26 mouse cellular contexts compared by ENCODE assay signal in the genomic region with DNA sequence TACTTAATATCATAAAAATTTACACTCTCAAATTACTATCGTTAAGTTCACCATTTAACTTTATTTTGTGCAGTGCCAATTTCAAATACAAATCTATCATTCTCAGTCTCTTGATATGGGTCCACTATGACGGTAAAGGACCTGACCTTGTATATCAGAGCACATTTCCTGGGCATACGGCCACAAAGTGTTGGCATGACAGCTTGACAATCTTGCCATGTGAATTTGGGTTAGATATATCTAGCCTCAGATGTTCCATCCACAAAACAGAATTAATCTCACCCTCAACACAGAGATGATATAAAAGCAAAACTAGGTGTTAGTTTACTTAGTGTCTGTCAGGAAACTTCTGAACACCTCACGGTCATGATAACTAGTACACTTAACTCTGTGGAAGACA.
DNase-seq lines count a peak whose midpoint lies in the region; ATAC-seq and TF ChIP-seq lines count a peak whose summit lies in the region.
"Had no signal": no experiment of that assay in that cellular context is flagged by ENCODE, and none has a peak within 500 bp of the region (broad histone marks: within the 10 kb centered on the region; RNA-seq: fewer than 3 reads in every experiment).

No protein-coding gene starts in this region.

- H3K27ac ChIP-seq in midbrain, embryonic 11.5 days (ENCODE audit: low read depth, low read length): no peak overlapping the region
- no peak overlapping the region for H3K27ac ChIP-seq in midbrain, postnatal 0 days (ENCODE audit: low read depth, low read length)
- H3K27ac ChIP-seq in hindbrain, postnatal 0 days: no peak overlapping the region
- H3K27ac ChIP-seq: embryonic facial prominence, embryonic 10.5 days; embryonic facial prominence, embryonic 15.5 days; forebrain, embryonic 12.5 days; hindbrain, embryonic 13.5 days; limb, embryonic 10.5 days; limb, embryonic 15.5 days; liver, embryonic 13.5 days; midbrain, embryonic 13.5 days; stomach, embryonic 15.5 days had no signal

- ATAC-seq in midbrain, embryonic 11.5 days (ENCODE audit: low FRiP score): no peak
- ATAC-seq in midbrain, postnatal 0 days (ENCODE audit: low FRiP score): no peak
- no peak for ATAC-seq in hindbrain, postnatal 0 days
- ATAC-seq: CD4-positive, CD25-positive, alpha-beta regulatory T cell, adult 4 months; intestine, postnatal 0 days; lung, postnatal 0 days; midbrain, embryonic 13.5 days had no signal

- H3K36me3 ChIP-seq in midbrain, embryonic 11.5 days (ENCODE audit: control insufficient read depth, insufficient read depth, low read length): no peaks in the 10 kb centered on the region
- no peaks in the 10 kb centered on the region for H3K36me3 ChIP-seq in midbrain, postnatal 0 days (ENCODE audit: insufficient read depth, low read length)
- H3K36me3 ChIP-seq in hindbrain, postnatal 0 days (ENCODE audit: insufficient read depth, low read length): no peaks in the 10 kb centered on the region
- H3K36me3 ChIP-seq: embryonic facial prominence, embryonic 10.5 days; embryonic facial prominence, embryonic 15.5 days; forebrain, embryonic 12.5 days; hindbrain, embryonic 13.5 days; limb, embryonic 10.5 days; limb, embryonic 15.5 days; liver, embryonic 13.5 days; midbrain, embryonic 13.5 days; stomach, embryonic 15.5 days had no signal

- no peaks in the 10 kb centered on the region for H3K9me3 ChIP-seq in midbrain, embryonic 11.5 days (ENCODE audit: control insufficient read depth, low read length)
- no peaks in the 10 kb centered on the region for H3K9me3 ChIP-seq in midbrain, postnatal 0 days (ENCODE audit: low read length)
- H3K9me3 ChIP-seq in hindbrain, postnatal 0 days (ENCODE audit: low read length): no peaks in the 10 kb centered on the region
- H3K9me3 ChIP-seq: embryonic facial prominence, embryonic 10.5 days; embryonic facial prominence, embryonic 15.5 days; forebrain, embryonic 12.5 days; hindbrain, embryonic 13.5 days; limb, embryonic 10.5 days; limb, embryonic 15.5 days; liver, embryonic 13.5 days; midbrain, embryonic 13.5 days; stomach, embryonic 15.5 days had no signal

- H3K27me3 ChIP-seq in midbrain, embryonic 11.5 days (ENCODE audit: control insufficient read depth, insufficient read depth, low read length): no peaks in the 10 kb centered on the region
- peaks cover 3% of the 10 kb centered on the region; the same call in 1 of the 2 replicates for H3K27me3 ChIP-seq in midbrain, postnatal 0 days (ENCODE audit: insufficient read depth, low read length)
- no peaks in the 10 kb centered on the region for H3K27me3 ChIP-seq in hindbrain, postnatal 0 days (ENCODE audit: insufficient read depth, low read length)
- H3K27me3 ChIP-seq: embryonic facial prominence, embryonic 15.5 days; forebrain, embryonic 12.5 days; hindbrain, embryonic 13.5 days; limb, embryonic 15.5 days; liver, embryonic 13.5 days; megakaryocyte, embryonic 14.5 days; midbrain, embryonic 13.5 days; stomach, embryonic 15.5 days had no signal

- 94% methylated on average over 4 of the region's 4 CpGs for WGBS in midbrain, embryonic 11.5 days
- 95% methylated on average over 4 of the region's 4 CpGs for WGBS in midbrain, postnatal 0 days
- 91% methylated on average over 4 of the region's 4 CpGs for WGBS in hindbrain, postnatal 0 days

- H3K9ac ChIP-seq in midbrain, embryonic 11.5 days (ENCODE audit: low read length): no peak overlapping the region
- no peak overlapping the region for H3K9ac ChIP-seq in midbrain, postnatal 0 days (replicated peaks; ENCODE audit: low read length, poor library complexity, severe bottlenecking)
- no peak overlapping the region for H3K9ac ChIP-seq in hindbrain, postnatal 0 days (replicated peaks; ENCODE audit: low read length)
- H3K9ac ChIP-seq: embryonic facial prominence, embryonic 15.5 days; forebrain, embryonic 12.5 days; hindbrain, embryonic 13.5 days; limb, embryonic 15.5 days; liver, embryonic 13.5 days; midbrain, embryonic 13.5 days; stomach, embryonic 15.5 days had no signal

- peak; percentile 66 to 73 for DNase-seq in cerebellum, postnatal 10 days
- no peak for DNase-seq in cerebellum, adult 11-12 months
- DNase-seq in gastrocnemius, postnatal 10 days: peak; percentile 9
- DNase-seq in gastrocnemius, adult 8-10 months (ENCODE audit: low spot score in 2 of 2): no peak
- DNase-seq in midbrain, embryonic 11.5 days (ENCODE audit: low spot score, missing footprints): peak; percentile 56
- no peak for DNase-seq in midbrain, postnatal 0 days (ENCODE audit: low spot score)
- peak; percentile 49 for DNase-seq in heart, postnatal 4 days
- DNase-seq in hindbrain, postnatal 0 days (ENCODE audit: low spot score): no peak
- DNase-seq: kidney, adult 9 months; kidney, postnatal 10 days; liver, embryonic 13.5 days; lung, adult 18-20 months; lung, postnatal 4 days; right cerebral cortex, postnatal 25 days had no signal

- H3K4me1 ChIP-seq in midbrain, embryonic 11.5 days (ENCODE audit: control insufficient read depth, insufficient read depth, low read length): peaks cover 4% of the 10 kb centered on the region; the same call in 1 of the 2 replicates
- no peaks in the 10 kb centered on the region for H3K4me1 ChIP-seq in midbrain, postnatal 0 days (ENCODE audit: insufficient read depth, low read length)
- no peaks in the 10 kb centered on the region for H3K4me1 ChIP-seq in hindbrain, postnatal 0 days (ENCODE audit: insufficient read depth, low read length)
- H3K4me1 ChIP-seq: megakaryocyte, embryonic 14.5 days; stomach, embryonic 15.5 days had no signal

- no peak overlapping the region for H3K4me2 ChIP-seq in midbrain, embryonic 11.5 days
- H3K4me2 ChIP-seq in midbrain, postnatal 0 days (ENCODE audit: low read depth, low read length, poor library complexity, severe bottlenecking): no peak overlapping the region
- no peak overlapping the region for H3K4me2 ChIP-seq in hindbrain, postnatal 0 days (ENCODE audit: low read depth, low read length)
- H3K4me2 ChIP-seq: embryonic facial prominence, embryonic 15.5 days; forebrain, embryonic 12.5 days; hindbrain, embryonic 13.5 days; limb, embryonic 15.5 days; liver, embryonic 13.5 days; midbrain, embryonic 13.5 days; stomach, embryonic 15.5 days had no signal

- TF ChIP-seq CTCF in midbrain, postnatal 0 days (IDR thresholded peaks at IDR 0.05): no peak
- TF ChIP-seq CTCF in hindbrain, postnatal 0 days (IDR thresholded peaks at IDR 0.05; ENCODE audit: low read depth): no peak

- no peak overlapping the region for H3K4me3 ChIP-seq in midbrain, embryonic 11.5 days (ENCODE audit: low read depth, low read length)
- no peak overlapping the region for H3K4me3 ChIP-seq in midbrain, postnatal 0 days (ENCODE audit: low read depth, low read length)
- no peak overlapping the region for H3K4me3 ChIP-seq in hindbrain, postnatal 0 days (ENCODE audit: low read length)
- H3K4me3 ChIP-seq: embryonic facial prominence, embryonic 10.5 days; embryonic facial prominence, embryonic 15.5 days; forebrain, embryonic 12.5 days; hindbrain, embryonic 13.5 days; limb, embryonic 10.5 days; limb, embryonic 15.5 days; liver, embryonic 13.5 days; megakaryocyte, embryonic 14.5 days; midbrain, embryonic 13.5 days; stomach, embryonic 15.5 days had no signal

Comparison
In these comparisons a context has a peak if more than half of its experiments do, and no peak if none do; other contexts are left out.
1. DNase-seq: peak in cerebellum, postnatal 10 days (2 of 2), gastrocnemius, postnatal 10 days (single experiment), midbrain, embryonic 11.5 days (single experiment) and heart, postnatal 4 days (single experiment); none in cerebellum, adult 11-12 months (single experiment), gastrocnemius, adult 8-10 months (0 of 2), midbrain, postnatal 0 days (single experiment) and hindbrain, postnatal 0 days (single experiment).